Mouse (Mus musculus) thymus, adult 2 months (tissue): ENCODE measurements around the gene Mrpl48. TPM values are rescaled to one million over a fixed set of nuclear protein-coding genes. Genes with fewer than 3 reads are reported as not detected.
"Not testable (repeated sequence)": the region's sequence is repeated elsewhere in the genome, so short reads cannot be mapped to it uniquely, and the experiment has no call there.

Experiments used
- DNase-seq: peaks from one replicate; pipeline ENCODE4 v3.0.0; 2021
- H3K27ac ChIP-seq: fragments of 200-500 bp; 2 replicates; pipeline ENCODE4 v1.5.1; 2012; ENCODE audit warnings: low read length, control low read depth; ENCODE audit not compliant: control insufficient read depth, insufficient read depth
- H3K27me3 ChIP-seq: fragments of 200-500 bp; 2 replicates; pipeline ENCODE4 v1.6.1; 2012; ENCODE audit warnings: mild to moderate bottlenecking, low read length, moderate library complexity, mixed read lengths; ENCODE audit not compliant: control insufficient read depth, insufficient read depth
- H3K36me3 ChIP-seq: fragments of 200-500 bp; 2 replicates; pipeline ENCODE4 v1.6.1; 2012; ENCODE audit warnings: mild to moderate bottlenecking, low read length, moderate library complexity; ENCODE audit not compliant: control insufficient read depth, insufficient read depth
- H3K4me1 ChIP-seq: fragments of 200-500 bp; replicated peaks from 2 replicates; pipeline ENCODE4 v1.6.1; 2012; ENCODE audit warnings: low read length; ENCODE audit not compliant: control insufficient read depth, insufficient read depth
- H3K4me3 ChIP-seq: fragments of 200-500 bp; 2 replicates; pipeline ENCODE4 v1.5.1; 2012; ENCODE audit warnings: mild to moderate bottlenecking, low read length, control low read depth, moderate library complexity; ENCODE audit not compliant: control insufficient read depth, insufficient read depth
- CTCF ChIP-seq: fragments of 200-500 bp; IDR thresholded peaks from 2 replicates; pipeline ENCODE4 v1.5.1; 2012; ENCODE audit warnings: mild to moderate bottlenecking, control low read depth, low read length, moderate library complexity, borderline replicate concordance; ENCODE audit not compliant: control insufficient read depth, poor library complexity, insufficient read depth; ENCODE audit errors: extremely low read depth
- POLR2A ChIP-seq: fragments of 200-500 bp; IDR thresholded peaks from 2 replicates; pipeline ENCODE4 v1.6.1; 2012; ENCODE audit warnings: mild to moderate bottlenecking, low read length, control low read depth, moderate library complexity; ENCODE audit not compliant: control insufficient read depth, poor library complexity, insufficient read depth; ENCODE audit errors: extremely low read depth
- WGBS: fragments of 180-500 bp; shearing (Covaris S2); methylation state at CpG from one replicate; pipeline ENCODE4 v1.1.7; 2018; 5-methylcytosine and 5-hydroxymethylcytosine counted together
- polyA plus RNA-seq: library from polyadenylated mRNA; depleted of rRNA; stranded (reverse); fragments of >200 nt; gene quantifications from 2 replicates; pipeline ENCODE4 v1.2.3, GENCODE M21; 2012

Gene Mrpl48
- polyA plus RNA-seq, 1 experiment = 12.2 TPM

GRCm38 (mm10) chr7:100572704-100573103, 35.4 kb downstream of the Mrpl48 start:
- Histone ChIP-seq H3K27ac (no peak overlapping the region), H3K27me3 (no peaks in the 10 kb centered on the region), H3K4me3 (no peak overlapping the region), H3K36me3 (no peaks in the 10 kb centered on the region), H3K4me1 (no peaks in the 10 kb centered on the region)
- WGBS = 95% methylated on average over 4 of the region's 4 CpGs
- no peak for DNase-seq
- TF ChIP-seq CTCF (no peak), POLR2A (no peak)

- Histone ChIP-seq H3K36me3 (no peaks in the 10 kb centered on the region), H3K4me3 (no peak overlapping the region), H3K27me3 (no peaks in the 10 kb centered on the region), H3K4me1 (no peaks in the 10 kb centered on the region), H3K27ac (no peak overlapping the region)
- DNase-seq = no peak
- 96% methylated on average over 4 of the region's 4 CpGs for WGBS
- no peak for TF ChIP-seq POLR2A
- no peak for TF ChIP-seq CTCF
Observed at GRCm38 (mm10) chr7:100572061-100572460, 36.0 kb downstream of the Mrpl48 start.

- Histone ChIP-seq H3K27ac (no peak overlapping the region), H3K4me1 (no peaks in the 10 kb centered on the region), H3K27me3 (no peaks in the 10 kb centered on the region), H3K36me3 (no peaks in the 10 kb centered on the region), H3K4me3 (no peak overlapping the region)
- DNase-seq = no peak
- 97% methylated on average over 3 of the region's 3 CpGs for WGBS
- no peak for TF ChIP-seq CTCF
Observed at GRCm38 (mm10) chr7:100570930-100571715, 37.0 kb downstream of the Mrpl48 start.

- TF ChIP-seq POLR2A = no peak
- TF ChIP-seq CTCF = no peak
- Histone ChIP-seq H3K4me3 (no peak overlapping the region), H3K4me1 (no peaks in the 10 kb centered on the region), H3K36me3 (0 out of 2 replicates have a peak, but pooled peaks cover 2% of the 10 kb centered on the region), H3K27me3 (no peaks in the 10 kb centered on the region), H3K27ac (no peak overlapping the region)
- no peak for DNase-seq
Observed at GRCm38 (mm10) chr7:100569907-100570306, 38.2 kb downstream of the Mrpl48 start.

GRCm38 (mm10) chr7:100567238-100567637, 40.9 kb downstream of the Mrpl48 start:
- not testable (repeated sequence) for H3K4me1 ChIP-seq, H3K4me3 ChIP-seq, H3K27me3 ChIP-seq, DNase-seq, H3K36me3 ChIP-seq, H3K27ac ChIP-seq
- 89% methylated on average over 5 of the region's 5 CpGs for WGBS

GRCm38 (mm10) chr7:100561861-100562587, 46.1 kb downstream of the Mrpl48 start:
- no peaks in the 10 kb centered on the region for H3K4me1 ChIP-seq
- 94% methylated on average over 11 of the region's 11 CpGs for WGBS

GRCm38 (mm10) chr7:100559331-100559730, 48.8 kb downstream of the Mrpl48 start:
- 94% methylated on average over 4 of the region's 4 CpGs for WGBS
- no peak for DNase-seq
- no peaks in the 10 kb centered on the region for H3K4me1 ChIP-seq
- H3K27ac ChIP-seq = no peak overlapping the region
- H3K4me3 ChIP-seq = no peak overlapping the region
- no peaks in the 10 kb centered on the region for H3K27me3 ChIP-seq
- TF ChIP-seq POLR2A = no peak
- TF ChIP-seq CTCF = no peak
- H3K36me3 ChIP-seq = no peaks in the 10 kb centered on the region

More at GRCm38 (mm10) chr7:100561861-100562587, 46.1 kb downstream of the Mrpl48 start:
- 0 out of 2 replicates have a peak, but pooled peaks cover 4% of the 10 kb centered on the region for H3K36me3 ChIP-seq
- no peaks in the 10 kb centered on the region for H3K27me3 ChIP-seq
- no peak overlapping the region for H3K4me3 ChIP-seq
- no peak for DNase-seq
- H3K27ac ChIP-seq = no peak overlapping the region
- no peak for TF ChIP-seq POLR2A
- TF ChIP-seq CTCF = no peak
